Mouse (Mus musculus): ENCODE data around the gene Rpl13a.
"Not testable (repeated sequence)": the region's sequence is repeated elsewhere in the genome, so short reads cannot be mapped to it uniquely, and the experiment has no call there.

The Rpl13a gene

GRCm38 (mm10) chr7:45111940-45112339 is 16.6 kb downstream of the Rpl13a start:
- DNase-seq = no peak

- not testable (repeated sequence) for DNase-seq
Measured at GRCm38 (mm10) chr7:45110089-45110488, 18.5 kb downstream of the Rpl13a start.

- DNase-seq = no peak
Measured at GRCm38 (mm10) chr7:45107052-45107645, 21.4 kb downstream of the Rpl13a start.

GRCm38 (mm10) chr7:45106441-45106840 is 22.1 kb downstream of the Rpl13a start:
- no peak for DNase-seq

GRCm38 (mm10) chr7:45105491-45105890 is 23.1 kb downstream of the Rpl13a start:
- no peak for DNase-seq

- DNase-seq = no peak
Measured at GRCm38 (mm10) chr7:45104941-45105340, 23.6 kb downstream of the Rpl13a start.

- no peak for DNase-seq
Measured at GRCm38 (mm10) chr7:45103652-45104180, 24.8 kb downstream of the Rpl13a start, which contains the start of gene Fcgrt. Fcgrt (minus strand) TSS chr7:45103851.

- no peak for DNase-seq
Measured at GRCm38 (mm10) chr7:45102940-45103585, 25.5 kb downstream of the Rpl13a start.

- DNase-seq = no peak
Measured at GRCm38 (mm10) chr7:45102441-45102840, 26.1 kb downstream of the Rpl13a start.

GRCm38 (mm10) chr7:45100046-45100445 is 28.5 kb downstream of the Rpl13a start:
- DNase-seq = no peak

- no peak for DNase-seq
Measured at GRCm38 (mm10) chr7:45098541-45099240, 29.9 kb downstream of the Rpl13a start.

GRCm38 (mm10) chr7:45097479-45097878 is 31.1 kb downstream of the Rpl13a start:
- DNase-seq = no peak

GRCm38 (mm10) chr7:45095965-45096364 is 32.6 kb downstream of the Rpl13a start:
- not testable (repeated sequence) for DNase-seq

GRCm38 (mm10) chr7:45095367-45095766 is 33.2 kb downstream of the Rpl13a start:
- no peak for DNase-seq

GRCm38 (mm10) chr7:45094121-45094520 is 34.4 kb downstream of the Rpl13a start:
- DNase-seq = no peak

- peak; percentile 39 for DNase-seq
Measured at GRCm38 (mm10) chr7:45093516-45093905, 35.0 kb downstream of the Rpl13a start.

GRCm38 (mm10) chr7:45092828-45093515 is 35.6 kb downstream of the Rpl13a start:
- no peak for DNase-seq

GRCm38 (mm10) chr7:45092048-45092447 is 36.5 kb downstream of the Rpl13a start, which contains the start of gene Rcn3:
Rcn3 (minus strand) TSS chr7:45092221.
- no peak for DNase-seq

- no peak for DNase-seq
Measured at GRCm38 (mm10) chr7:45091001-45091990, 37.3 kb downstream of the Rpl13a start.

GRCm38 (mm10) chr7:45090251-45090977 is 38.1 kb downstream of the Rpl13a start:
- peak; percentile 44 for DNase-seq

- no peak for DNase-seq
Measured at GRCm38 (mm10) chr7:45088597-45088996, 40.0 kb downstream of the Rpl13a start.
